Mouse (Mus musculus): ENCODE results near the gene Aurka.

The Aurka gene

DNA sequence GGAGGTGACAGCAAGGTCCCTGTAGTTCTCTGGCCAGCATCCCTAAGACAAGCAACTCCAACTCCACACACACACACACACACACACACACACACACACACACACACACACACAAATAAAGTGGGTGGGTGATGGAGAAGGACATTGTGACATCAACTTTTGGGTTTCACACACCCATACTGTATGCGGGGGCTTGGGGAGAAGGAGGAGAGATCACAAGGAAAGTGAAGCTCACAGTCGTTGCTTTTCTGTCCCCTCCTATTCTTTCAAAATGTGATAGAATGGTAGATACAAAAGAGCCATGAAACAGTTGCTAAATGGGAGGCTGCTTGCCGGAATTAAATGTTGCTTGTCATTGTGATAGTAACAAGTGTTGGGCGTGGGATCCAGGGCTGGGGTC, 24.3 kb upstream of the Aurka start:
- no peak for TF ChIP-seq GATA4 (IDR thresholded peaks at IDR 0.05; ENCODE audit: insufficient replicate concordance, low read length)

- TF ChIP-seq GATA4 (IDR thresholded peaks at IDR 0.05; ENCODE audit: insufficient replicate concordance, low read length): no peak
These were observed 23.7 kb upstream of the Aurka start for GRCm38 (mm10) chr2:172394052-172394392.

GRCm38 (mm10) chr2:172393391-172394051, 23.2 kb upstream of the Aurka start, which contains the start of gene Cass4:
Cass4 (plus strand) TSS chr2:172393794.
- no peak for TF ChIP-seq GATA4 (IDR thresholded peaks at IDR 0.05; ENCODE audit: insufficient replicate concordance, low read length)

- TF ChIP-seq GATA4 (IDR thresholded peaks at IDR 0.05; ENCODE audit: insufficient replicate concordance, low read length): no peak
These were observed 21.7 kb upstream of the Aurka start for GRCm38 (mm10) chr2:172392041-172392521.

GRCm38 (mm10) chr2:172390341-172390740, 20.0 kb upstream of the Aurka start:
- no peak for TF ChIP-seq GATA4 (IDR thresholded peaks at IDR 0.05; ENCODE audit: insufficient replicate concordance, low read length)

- TF ChIP-seq GATA4 (IDR thresholded peaks at IDR 0.05; ENCODE audit: insufficient replicate concordance, low read length): no peak
These were observed 14.4 kb upstream of the Aurka start for GRCm38 (mm10) chr2:172384715-172385114.

- no peak for TF ChIP-seq GATA4 (IDR thresholded peaks at IDR 0.05; ENCODE audit: insufficient replicate concordance, low read length)
These were observed 11.6 kb upstream of the Aurka start for GRCm38 (mm10) chr2:172381898-172382297.

- TF ChIP-seq GATA4 (IDR thresholded peaks at IDR 0.05; ENCODE audit: insufficient replicate concordance, low read length): no peak
These were observed 11.0 kb upstream of the Aurka start for GRCm38 (mm10) chr2:172381341-172381740.

GRCm38 (mm10) chr2:172380513-172380912, 10.2 kb upstream of the Aurka start:
- TF ChIP-seq GATA4 (IDR thresholded peaks at IDR 0.05; ENCODE audit: insufficient replicate concordance, low read length): no peak

GRCm38 (mm10) chr2:172378332-172378731, 8.0 kb upstream of the Aurka start:
- no peak for TF ChIP-seq GATA4 (IDR thresholded peaks at IDR 0.05; ENCODE audit: insufficient replicate concordance, low read length)

DNA sequence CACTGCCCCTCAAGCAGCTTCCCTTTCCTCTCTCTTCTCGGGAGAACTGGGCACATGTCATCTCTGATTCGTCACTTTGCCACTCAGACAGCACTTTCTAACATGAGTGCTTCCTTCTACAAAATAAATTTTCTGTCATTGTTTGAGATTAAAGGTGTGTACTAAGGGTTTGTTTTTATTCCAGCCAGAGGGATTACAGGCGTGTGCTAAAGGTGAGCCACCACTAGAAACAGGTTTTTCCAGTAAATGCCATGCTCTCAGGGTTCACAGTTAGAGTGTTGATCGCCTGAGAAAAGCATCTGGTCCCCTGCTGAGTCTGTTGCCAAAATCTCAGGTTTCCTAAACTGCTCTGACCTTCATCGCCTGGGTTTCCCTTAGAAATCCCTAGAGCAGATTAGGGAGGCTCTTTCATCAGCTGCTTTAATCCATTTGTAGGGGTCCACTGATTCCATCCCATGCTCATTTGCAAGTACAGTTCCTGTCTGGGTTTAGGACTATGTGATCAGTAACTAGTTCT, 6.7 kb upstream of the Aurka start:
- TF ChIP-seq GATA4 (IDR thresholded peaks at IDR 0.05; ENCODE audit: insufficient replicate concordance, low read length): no peak

- TF ChIP-seq GATA4 (IDR thresholded peaks at IDR 0.05; ENCODE audit: insufficient replicate concordance, low read length): no peak
These were observed 6.2 kb upstream of the Aurka start for GRCm38 (mm10) chr2:172376551-172376950.

DNA sequence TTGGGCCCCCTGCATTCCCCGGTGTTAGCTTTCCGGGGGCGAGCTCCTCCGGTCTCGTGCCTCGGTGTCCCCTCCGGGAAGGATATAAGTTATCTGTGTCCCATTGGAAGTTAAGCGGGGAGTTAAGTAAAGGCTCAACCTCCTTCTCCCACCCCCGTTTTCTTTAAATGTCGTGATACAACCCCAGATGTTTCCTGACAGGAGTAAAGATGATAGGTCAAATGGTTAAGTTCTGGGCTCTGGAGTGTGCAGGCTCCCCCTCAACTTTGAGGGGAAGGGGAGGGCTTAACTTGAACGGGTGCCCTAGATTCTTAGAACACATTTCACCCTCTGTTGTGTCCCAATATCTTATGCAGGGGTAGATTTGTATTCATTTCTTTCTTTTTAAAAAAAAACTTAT, 923 bp upstream of the Aurka start:
- no peak for TF ChIP-seq GATA4 (IDR thresholded peaks at IDR 0.05; ENCODE audit: insufficient replicate concordance, low read length)

GRCm38 (mm10) chr2:172363176-172363575, 7.2 kb downstream of the Aurka start:
- no peak for TF ChIP-seq GATA4 (IDR thresholded peaks at IDR 0.05; ENCODE audit: insufficient replicate concordance, low read length)

- no peak for TF ChIP-seq GATA4 (IDR thresholded peaks at IDR 0.05; ENCODE audit: insufficient replicate concordance, low read length)
These were observed 14.5 kb downstream of the Aurka start for GRCm38 (mm10) chr2:172355833-172356232.

DNA sequence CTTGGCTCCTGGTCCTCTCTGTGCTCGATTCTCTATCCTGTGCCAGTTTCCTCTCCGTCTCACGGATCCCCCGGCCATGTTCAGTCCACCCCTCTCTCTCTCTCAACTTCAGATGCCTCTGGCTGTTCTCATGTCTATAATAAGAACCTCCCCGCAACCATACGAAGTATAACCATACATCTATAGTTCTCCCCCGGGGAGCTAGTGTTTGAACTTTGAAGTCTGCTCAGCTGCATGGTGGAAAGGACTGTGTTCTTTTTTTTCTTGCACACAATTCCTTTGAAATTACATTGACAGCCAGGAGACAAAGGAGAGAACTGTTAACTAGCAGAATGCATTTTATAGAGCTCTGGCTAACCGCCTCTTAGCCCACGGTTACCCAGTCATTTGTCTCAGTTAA, 15.6 kb downstream of the Aurka start:
- no peak for TF ChIP-seq GATA4 (IDR thresholded peaks at IDR 0.05; ENCODE audit: insufficient replicate concordance, low read length)

- no peak for TF ChIP-seq GATA4 (IDR thresholded peaks at IDR 0.05; ENCODE audit: insufficient replicate concordance, low read length)
These were observed 17.1 kb downstream of the Aurka start for GRCm38 (mm10) chr2:172353218-172353617.
